Mouse (Mus musculus) liver, embryonic 15.5 days (tissue): ENCODE results near the gene Naa60. TPM values are rescaled to one million over a fixed set of nuclear protein-coding genes. Genes with fewer than 3 reads are reported as not detected.
"Not testable (repeated sequence)": the region's sequence is repeated elsewhere in the genome, so short reads cannot be mapped to it uniquely, and the experiment has no call there.

ENCODE experiments used
- ATAC-seq: fragments of 200-750 bp; cut with Nextera tagmentation; 2 replicates; pipeline ENCODE4 v1.8.0; 2017; ENCODE audit warnings: moderate number of reproducible peaks, mild to moderate bottlenecking, moderate library complexity; ENCODE audit not compliant: insufficient read depth
- H3K27ac ChIP-seq: fragments of 300-500 bp; sonication (generic); replicated peaks from 2 replicates; pipeline ENCODE4 v1.5.1; 2015; ENCODE audit warnings: mild to moderate bottlenecking, inconsistent platforms
- H3K27me3 ChIP-seq: fragments of 300-500 bp; sonication (generic); 2 replicates; pipeline ENCODE4 v1.6.1; 2015; ENCODE audit warnings: mild to moderate bottlenecking, inconsistent platforms
- H3K36me3 ChIP-seq: fragments of 300-500 bp; sonication (generic); replicated peaks from 2 replicates; pipeline ENCODE4 v1.6.1; 2015; ENCODE audit warnings: moderate library complexity, mild to moderate bottlenecking, inconsistent platforms
- H3K4me1 ChIP-seq: fragments of 300-500 bp; sonication (generic); replicated peaks from 2 replicates; pipeline ENCODE4 v1.6.1; 2015; ENCODE audit warnings: inconsistent platforms
- H3K4me2 ChIP-seq: fragments of 300-500 bp; sonication (generic); 2 replicates; pipeline ENCODE4 v1.6.1; 2015; ENCODE audit warnings: moderate library complexity, mild to moderate bottlenecking, inconsistent platforms
- H3K4me3 ChIP-seq: fragments of 300-500 bp; sonication (generic); replicated peaks from 2 replicates; pipeline ENCODE4 v1.5.1; 2015; ENCODE audit warnings: mild to moderate bottlenecking, inconsistent platforms
- H3K9ac ChIP-seq: fragments of 300-500 bp; sonication (generic); 2 replicates; pipeline ENCODE4 v1.6.1; 2015; ENCODE audit warnings: moderate library complexity, mild to moderate bottlenecking, inconsistent platforms
- H3K9me3 ChIP-seq: fragments of 300-500 bp; sonication (generic); replicated peaks from 2 replicates; pipeline ENCODE4 v1.6.1; 2016; ENCODE audit warnings: inconsistent platforms
- WGBS: fragments of 180-500 bp; shearing (Covaris S2); methylation state at CpG from one replicate; pipeline ENCODE4 v1.1.7; 2015; ENCODE audit warnings: mixed read lengths; ENCODE audit not compliant: insufficient replicate concordance; 5-methylcytosine and 5-hydroxymethylcytosine counted together
- polyA plus RNA-seq: library from polyadenylated mRNA; unstranded; fragments of >200 nt; fragmentation: Nextera tagmentation; extraction: Ambion mirVana; gene quantifications from 2 replicates; pipeline ENCODE4 v1.2.1, GENCODE M21; 2015

Gene Naa60
- polyA plus RNA-seq, 1 experiment from 2014 or later: 21.9 TPM

DNA sequence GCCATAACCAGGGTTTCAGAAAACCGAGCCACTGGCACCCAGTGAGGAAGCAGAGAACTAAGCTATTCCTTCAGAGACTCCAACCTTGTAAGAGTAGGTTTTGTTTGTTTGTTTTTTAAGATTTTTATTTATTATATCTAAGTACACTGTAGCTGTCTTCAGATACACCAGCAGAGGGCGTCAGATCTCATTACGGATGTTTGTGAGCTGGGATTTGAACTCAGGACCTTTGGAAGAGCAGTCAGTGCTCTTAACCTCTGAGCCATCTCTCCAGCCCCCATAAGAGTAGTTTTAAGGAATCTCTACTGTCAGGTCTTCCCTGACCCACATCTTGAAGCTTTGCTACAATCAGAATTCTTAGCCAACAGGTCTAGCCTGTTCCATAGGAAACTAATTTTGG is 23.8 kb upstream of the Naa60 start:
- Histone ChIP-seq H3K4me3 (no peak overlapping the region), H3K27ac (no peak overlapping the region), H3K27me3 (no peaks in the 10 kb centered on the region), H3K4me2 (no peak overlapping the region), H3K4me1 (peaks cover 25% of the 10 kb centered on the region), H3K9ac (no peak overlapping the region), H3K36me3 (no peaks in the 10 kb centered on the region), H3K9me3 (no peaks in the 10 kb centered on the region)
- no peak for ATAC-seq
- 67% methylated on average over 3 of the region's 3 CpGs for WGBS

DNA sequence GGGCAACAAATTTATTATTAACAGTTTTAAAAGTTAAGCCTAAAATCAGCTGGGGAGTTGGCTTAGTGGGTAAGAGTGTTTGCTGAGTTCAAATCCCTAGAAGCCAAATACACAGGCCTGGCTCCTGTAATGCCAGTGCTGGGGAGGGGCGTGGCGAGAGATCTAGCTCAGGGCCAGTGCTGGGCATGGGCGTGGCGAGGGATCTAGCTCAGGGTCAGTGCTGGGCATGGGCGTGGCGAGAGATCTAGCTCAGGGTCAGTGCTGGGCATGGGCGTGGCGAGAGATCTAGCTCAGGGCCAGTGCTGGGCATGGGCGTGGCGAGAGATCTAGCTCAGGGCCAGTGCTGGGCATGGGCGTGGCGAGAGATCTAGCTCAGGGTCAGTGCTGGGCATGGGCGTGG is 20.9 kb upstream of the Naa60 start:
- H3K4me3 ChIP-seq, H3K27ac ChIP-seq, H3K9me3 ChIP-seq, H3K9ac ChIP-seq, H3K4me2 ChIP-seq, H3K27me3 ChIP-seq, ATAC-seq, H3K36me3 ChIP-seq: not testable (repeated sequence)
- H3K4me1 ChIP-seq: peaks cover 25% of the 10 kb centered on the region
- 80% methylated on average over 13 of the region's 13 CpGs for WGBS

DNA sequence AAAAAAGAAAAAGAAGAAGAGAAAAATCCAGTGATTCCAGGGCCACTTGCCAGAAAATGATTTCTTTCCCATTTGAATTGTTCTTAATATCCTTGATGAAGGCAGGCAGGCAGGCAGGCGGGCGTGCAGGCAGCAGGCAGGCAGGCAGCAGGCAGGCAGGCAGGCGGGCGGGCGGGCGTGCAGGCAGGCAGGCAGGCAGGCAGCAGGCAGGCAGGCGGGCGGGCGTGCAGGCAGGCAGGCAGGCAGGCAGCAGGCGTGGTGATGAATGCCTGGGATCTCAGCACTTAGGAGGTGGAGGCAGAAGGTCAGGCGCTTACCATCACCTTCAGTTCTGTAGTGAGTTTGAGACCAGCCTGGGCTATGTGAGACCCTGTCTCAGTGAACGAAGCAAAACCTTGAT is 19.6 kb upstream of the Naa60 start:
- H3K9me3 ChIP-seq: no peaks in the 10 kb centered on the region
- no peak overlapping the region for H3K4me2 ChIP-seq
- no peak overlapping the region for H3K27ac ChIP-seq
- no peaks in the 10 kb centered on the region for H3K27me3 ChIP-seq
- no peak overlapping the region for H3K4me3 ChIP-seq
- peaks cover 14% of the 10 kb centered on the region for H3K4me1 ChIP-seq
- no peak for ATAC-seq
- no peak overlapping the region for H3K9ac ChIP-seq
- 65% methylated on average over 12 of the region's 12 CpGs for WGBS
- H3K36me3 ChIP-seq: no peaks in the 10 kb centered on the region

DNA sequence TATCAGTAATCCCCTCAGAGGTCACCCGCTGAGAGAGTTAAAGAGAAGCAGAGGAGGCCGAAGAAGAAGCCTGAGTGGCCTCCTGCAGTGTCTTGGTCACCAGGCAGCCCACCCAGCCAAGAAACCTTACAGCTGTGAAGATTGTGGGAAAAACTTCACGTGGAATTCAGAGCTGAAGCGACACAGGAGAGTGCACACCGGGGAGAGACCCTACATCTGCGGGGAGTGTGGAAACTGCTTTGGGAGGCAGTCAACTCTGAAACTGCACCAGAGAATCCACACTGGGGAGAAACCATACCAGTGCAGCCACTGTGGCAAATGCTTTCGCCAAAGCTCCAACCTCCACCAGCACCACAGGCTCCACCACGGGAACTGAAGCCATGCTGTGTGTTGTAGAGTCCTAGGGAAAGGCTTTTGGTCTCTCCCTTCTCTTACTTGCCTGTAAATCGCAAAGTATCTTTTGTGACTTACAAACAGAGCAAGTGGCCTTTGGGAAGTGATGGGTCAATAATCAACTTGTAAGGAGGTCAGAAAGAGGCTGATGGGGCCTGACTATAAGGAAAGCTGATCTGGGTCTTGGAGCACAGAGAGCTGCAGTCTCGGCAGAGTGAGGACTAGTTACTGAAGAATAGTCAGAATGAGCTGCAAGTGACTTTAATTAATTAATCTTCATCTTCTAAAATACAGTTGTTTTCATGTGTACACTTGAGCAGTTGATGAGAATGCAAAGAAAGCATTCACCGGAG is 17.6 kb upstream of the Naa60 start:
- Histone ChIP-seq H3K4me2 (no peak overlapping the region), H3K27ac (no peak overlapping the region), H3K9ac (no peak overlapping the region), H3K4me1 (peaks cover 7% of the 10 kb centered on the region), H3K9me3 (no peaks in the 10 kb centered on the region), H3K27me3 (no peaks in the 10 kb centered on the region), H3K36me3 (no peaks in the 10 kb centered on the region), H3K4me3 (no peak overlapping the region)
- WGBS: 66% methylated on average over 11 of the region's 11 CpGs
- no peak for ATAC-seq

DNA sequence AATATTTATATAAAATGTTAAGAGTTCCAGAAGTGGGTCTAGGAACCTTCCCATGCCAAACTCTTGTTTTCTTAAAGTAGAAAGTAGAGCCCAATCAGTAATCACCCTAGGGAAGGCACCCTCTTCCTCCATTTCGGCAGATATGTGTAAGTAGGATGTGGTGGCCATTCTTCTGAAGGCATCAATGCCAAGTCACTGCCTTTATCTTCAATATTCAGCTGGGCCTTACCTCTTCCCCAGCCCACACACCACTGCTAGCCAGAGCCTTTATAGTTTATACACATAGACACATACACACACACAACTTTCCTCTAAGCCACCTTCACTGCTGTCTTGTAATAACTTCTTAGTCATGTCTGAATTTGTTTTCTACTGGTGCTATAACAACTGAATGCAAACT is 16.4 kb upstream of the Naa60 start:
- H3K4me3 ChIP-seq: no peak overlapping the region
- H3K36me3 ChIP-seq: no peaks in the 10 kb centered on the region
- no peaks in the 10 kb centered on the region for H3K9me3 ChIP-seq
- WGBS: 25% methylated on average over 1 of the region's 1 CpGs
- no peak overlapping the region for H3K9ac ChIP-seq
- peaks cover 7% of the 10 kb centered on the region for H3K4me1 ChIP-seq
- H3K27ac ChIP-seq: no peak overlapping the region
- H3K27me3 ChIP-seq: no peaks in the 10 kb centered on the region
- no peak overlapping the region for H3K4me2 ChIP-seq
- no peak for ATAC-seq

DNA sequence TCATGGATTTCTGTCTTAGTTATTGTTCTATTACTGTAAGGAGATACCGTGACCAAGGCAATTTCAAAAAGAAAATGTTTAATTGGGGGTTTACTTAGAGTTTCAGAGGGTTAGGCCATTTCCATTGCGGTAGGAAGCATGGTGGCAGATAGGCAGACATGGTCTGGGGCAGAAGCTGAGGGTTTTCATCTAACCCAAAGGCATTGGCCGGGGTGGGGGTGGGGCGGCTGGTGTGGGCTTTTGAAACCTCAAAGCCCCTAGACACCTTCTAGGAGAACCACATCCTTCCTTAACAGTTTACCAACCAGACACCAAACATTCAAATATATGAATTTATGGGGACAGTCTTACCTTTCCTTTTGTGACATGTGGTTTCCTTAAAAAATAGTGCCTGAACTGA is 12.9 kb upstream of the Naa60 start:
- H3K36me3 ChIP-seq: 0 out of 2 replicates have a peak, but pooled peaks cover 16% of the 10 kb centered on the region
- WGBS: 32% methylated on average over 4 of the region's 4 CpGs
- H3K27ac ChIP-seq: no peak overlapping the region
- ATAC-seq: no peak
- H3K4me3 ChIP-seq: no peak overlapping the region
- no peaks in the 10 kb centered on the region for H3K4me1 ChIP-seq
- no peaks in the 10 kb centered on the region for H3K9me3 ChIP-seq
- H3K27me3 ChIP-seq: no peaks in the 10 kb centered on the region
- no peak overlapping the region for H3K9ac ChIP-seq
- no peak overlapping the region for H3K4me2 ChIP-seq

DNA sequence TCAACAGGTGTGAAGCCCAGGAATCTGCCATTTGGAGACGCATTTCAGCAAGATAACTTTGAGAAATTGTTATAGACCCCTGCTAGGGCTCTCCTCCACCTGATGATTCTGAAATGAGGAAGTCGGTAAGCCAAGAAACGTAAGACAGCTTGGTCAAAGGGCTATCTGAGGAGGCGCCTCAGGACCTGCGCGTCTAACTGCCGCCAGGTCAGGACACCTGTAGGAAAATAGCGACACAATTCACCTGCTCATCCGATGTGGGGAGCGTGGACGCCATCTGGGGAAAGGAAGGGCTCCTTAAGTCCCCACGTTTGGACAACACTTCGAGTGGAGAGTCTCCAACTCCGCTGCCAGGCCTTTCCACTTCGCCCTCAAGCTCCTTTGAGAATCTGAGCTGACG is 360 bp upstream of the Naa60 start:
- 1% methylated on average over 16 of the region's 16 CpGs for WGBS
- H3K9ac ChIP-seq: peak overlapping the region; percentile 54
- H3K9me3 ChIP-seq: no peaks in the 10 kb centered on the region
- peaks cover 23% of the 10 kb centered on the region for H3K36me3 ChIP-seq
- H3K4me3 ChIP-seq: peak overlapping the region; percentile 64
- no peaks in the 10 kb centered on the region for H3K27me3 ChIP-seq
- H3K4me1 ChIP-seq: peaks cover 27% of the 10 kb centered on the region
- H3K4me2 ChIP-seq: peak overlapping the region; percentile 89
- peak overlapping the region; percentile 26; the same call in 1 of the 2 replicates for H3K27ac ChIP-seq
- 0 out of 2 replicates have a peak, but pooled peaks have one; percentile 10 for ATAC-seq

DNA sequence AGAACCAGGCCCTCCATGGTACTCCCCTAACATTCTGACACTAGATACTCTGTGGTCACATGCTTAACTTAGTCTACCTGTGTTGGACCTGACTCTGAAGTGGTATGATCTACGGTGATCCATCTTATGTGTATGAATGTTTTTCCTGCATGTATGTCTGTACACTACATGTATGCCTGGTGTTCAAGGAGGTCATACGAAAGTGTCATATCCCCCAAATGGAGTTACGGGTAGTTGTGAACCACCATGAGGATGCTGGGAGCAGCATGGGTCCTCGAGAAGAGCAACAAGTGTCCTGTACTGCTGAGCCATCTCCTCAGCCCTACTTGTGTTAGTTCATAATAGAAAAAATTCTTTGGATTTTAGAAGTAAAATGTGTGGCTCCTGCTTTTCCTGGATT is 4.2 kb downstream of the Naa60 start:
- no peak overlapping the region for H3K9ac ChIP-seq
- no peaks in the 10 kb centered on the region for H3K27me3 ChIP-seq
- WGBS: 82% methylated on average over 4 of the region's 4 CpGs
- H3K4me3 ChIP-seq: no peak overlapping the region
- H3K9me3 ChIP-seq: no peaks in the 10 kb centered on the region
- no peak overlapping the region for H3K27ac ChIP-seq
- H3K36me3 ChIP-seq: peaks cover 14% of the 10 kb centered on the region; the same call in 1 of the 2 replicates
- no peak overlapping the region for H3K4me2 ChIP-seq
- peaks cover 20% of the 10 kb centered on the region for H3K4me1 ChIP-seq
- no peak for ATAC-seq

DNA sequence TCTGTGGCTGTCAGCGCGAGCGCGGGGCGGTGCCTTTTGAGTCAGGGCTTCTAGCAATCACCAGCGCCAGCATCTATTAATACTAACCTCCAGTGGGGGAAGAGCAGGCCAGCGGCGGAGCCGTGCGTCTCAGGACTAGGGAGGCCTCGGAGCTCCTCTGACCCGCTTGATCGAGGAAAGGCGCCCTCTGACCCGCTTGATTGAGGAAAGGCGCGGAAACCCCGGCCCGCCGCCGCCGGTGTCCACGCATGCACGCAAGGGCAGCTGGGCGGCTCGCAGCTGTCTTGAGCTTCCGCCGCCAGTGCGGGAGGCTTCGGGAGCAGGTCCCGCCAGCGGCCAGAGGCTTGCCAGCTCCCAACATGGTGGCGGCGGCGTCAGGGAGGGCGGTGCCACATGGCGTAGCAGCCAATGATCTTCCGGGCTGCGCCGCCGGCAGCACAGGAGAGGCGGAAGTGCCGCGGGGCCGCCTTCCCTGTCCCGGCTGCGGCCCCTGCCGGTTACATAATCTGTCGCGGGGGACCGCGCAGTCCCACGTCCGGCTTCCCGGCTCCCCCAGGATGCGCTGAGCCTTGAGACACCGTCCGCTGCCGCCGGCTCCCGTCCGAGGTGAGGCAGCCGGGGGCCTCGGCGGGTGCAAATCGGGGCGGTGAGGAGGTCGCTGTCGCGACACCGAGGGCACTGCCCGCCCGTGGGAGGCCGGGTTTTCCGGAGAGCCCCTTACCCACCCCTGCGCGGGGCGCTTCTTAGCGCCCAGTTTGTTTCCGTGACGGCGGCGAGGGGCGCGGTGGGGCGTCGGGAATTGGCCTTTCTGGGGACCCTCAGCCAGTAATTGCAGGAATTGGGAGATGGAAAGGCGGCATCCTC is 12.3 kb downstream of the Naa60 start, which contains the start of the genes Zfp597 and Gm20695:
TSS of gene Zfp597 (minus strand) at position 361 of the 864 bp plus-strand sequence.
TSS of gene Gm20695 (plus strand) at position 448 of the 864 bp plus-strand sequence.
- Histone ChIP-seq H3K4me1 (peaks cover 27% of the 10 kb centered on the region), H3K27ac (peak within 1 kb of the TSS; percentile 88), H3K9me3 (no peaks in the 10 kb centered on the region), H3K9ac (peak within 1 kb of the TSS; percentile 96), H3K36me3 (peaks cover 11% of the 10 kb centered on the region; the same call in 1 of the 2 replicates), H3K4me2 (peak within 1 kb of the TSS; percentile 89), H3K4me3 (peak within 1 kb of the TSS; percentile 97), H3K27me3 (no peaks in the 10 kb centered on the region)
- ATAC-seq: peak; percentile 98
- under 1% methylated on average over 88 of the region's 88 CpGs for WGBS

DNA sequence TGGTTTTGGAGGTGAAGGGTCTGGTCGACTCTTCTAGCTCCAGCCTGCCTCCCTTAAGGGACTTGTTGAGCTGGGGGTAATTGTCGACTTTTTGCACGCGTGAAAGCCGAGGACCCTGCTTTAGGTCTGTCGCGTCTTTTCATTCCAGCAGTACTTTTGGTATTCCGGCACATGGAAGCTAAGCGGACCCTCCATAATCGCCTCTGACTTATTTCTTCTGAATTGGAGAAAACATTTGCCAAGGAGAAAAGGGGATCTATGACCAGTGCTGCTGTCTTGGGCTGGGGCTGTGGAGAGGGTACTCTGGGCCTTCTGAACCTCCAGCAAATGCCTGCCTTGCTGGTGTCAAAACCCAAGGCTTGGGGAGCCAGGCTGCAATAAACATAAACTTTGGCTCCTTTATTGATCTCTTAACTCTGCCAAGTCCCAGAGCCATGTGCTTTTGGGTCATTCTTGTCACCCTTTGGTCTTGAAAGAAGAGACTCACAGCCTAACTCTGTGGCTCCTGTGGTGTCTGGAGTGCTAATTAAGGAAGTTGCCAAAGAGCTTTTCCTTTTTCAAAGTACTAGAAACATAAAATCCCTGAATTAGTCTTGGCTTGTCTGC is 13.0 kb downstream of the Naa60 start:
- Histone ChIP-seq H3K27ac (peak overlapping the region; percentile 88), H3K4me1 (peaks cover 27% of the 10 kb centered on the region), H3K9me3 (no peaks in the 10 kb centered on the region), H3K27me3 (no peaks in the 10 kb centered on the region), H3K36me3 (0 out of 2 replicates have a peak, but pooled peaks cover 7% of the 10 kb centered on the region), H3K9ac (peak overlapping the region; percentile 96), H3K4me3 (peak overlapping the region; percentile 97), H3K4me2 (peak overlapping the region; percentile 89)
- ATAC-seq: no peak
- 3% methylated on average over 10 of the region's 10 CpGs for WGBS
